Mouse (Mus musculus) megakaryocyte, embryonic 14.5 days (primary cell): ENCODE measurements around the gene Anp32e.

Experiments
- FLI1 ChIP-seq: IDR thresholded peaks from 2 replicates; pipeline ENCODE4 v1.6.1; 2012; ENCODE audit warnings: low read length, inconsistent platforms, mixed read lengths
- GATA1 ChIP-seq: IDR thresholded peaks from 3 replicates; pipeline ENCODE4 v1.6.1; 2012; ENCODE audit warnings: mixed read lengths, low read length, inconsistent platforms, borderline replicate concordance

DNA sequence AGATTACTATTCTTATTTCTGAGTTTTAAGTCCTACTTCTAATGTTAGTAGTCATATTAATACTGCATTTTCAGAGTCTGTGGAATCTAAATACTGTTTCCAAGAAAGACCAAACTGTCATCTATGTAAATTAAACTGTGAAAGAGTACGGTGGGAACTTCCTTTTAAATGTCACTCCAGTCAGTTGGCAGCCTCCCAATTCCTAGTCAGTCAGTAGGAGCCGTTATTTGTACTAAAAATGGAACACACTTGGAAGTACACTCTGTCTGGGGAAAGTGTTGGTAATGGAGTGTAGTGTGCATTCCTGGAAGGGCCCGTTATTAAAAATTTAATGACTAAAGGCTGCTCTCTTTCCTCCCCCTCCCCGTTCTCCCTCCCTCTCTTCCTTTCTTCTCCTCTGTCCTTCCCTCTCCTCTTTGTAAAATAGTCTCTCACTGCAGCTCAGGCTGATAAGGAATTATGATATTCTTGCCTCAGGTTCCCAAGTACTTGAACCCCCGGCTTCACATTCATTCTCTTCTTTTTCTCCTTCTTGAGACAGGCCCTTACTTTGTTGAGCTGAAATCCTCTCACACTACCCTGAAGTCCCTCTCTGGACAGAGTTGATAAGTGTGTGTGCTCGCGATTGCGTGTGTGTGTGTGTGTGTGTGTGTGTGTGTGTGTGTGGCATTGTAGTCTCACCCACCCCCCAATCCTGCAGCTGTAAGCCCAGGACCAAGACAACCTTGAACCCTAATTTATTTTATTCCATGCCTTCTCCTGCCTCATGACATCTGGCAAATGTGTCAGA is 28.5 kb downstream of the Anp32e start:
- no peak for TF ChIP-seq GATA1
- TF ChIP-seq FLI1: no peak
